Mouse (Mus musculus) ovary, postnatal 14 days (tissue): Measurements from ENCODE around the gene Mief1.

ENCODE experiments used
- DNase-seq: peaks from one replicate; pipeline ENCODE4 v3.0.0; 2022; ENCODE audit warnings: low spot score

The Mief1 gene

GRCm38 (mm10) chr15:80263610-80264575, 30.1 kb downstream of the Mief1 start, which contains the start of gene Rps19bp1:
Gene Rps19bp1 (minus strand): TSS chr15:80264315.
- DNase-seq, result peak; percentile 79

- DNase-seq, result peak; percentile 63
These were observed 32.5 kb downstream of the Mief1 start for GRCm38 (mm10) chr15:80266281-80266680.

GRCm38 (mm10) chr15:80271858-80272396, 38.1 kb downstream of the Mief1 start:
- no peak for DNase-seq

- no peak for DNase-seq
These were observed 43.3 kb downstream of the Mief1 start for GRCm38 (mm10) chr15:80277107-80277506.

- DNase-seq, result peak; percentile 74
These were observed 43.8 kb downstream of the Mief1 start for GRCm38 (mm10) chr15:80277625-80278024.

- DNase-seq, result no peak
These were observed 44.4 kb downstream of the Mief1 start for GRCm38 (mm10) chr15:80278121-80278759.

GRCm38 (mm10) chr15:80279053-80279452, 45.2 kb downstream of the Mief1 start:
- DNase-seq, result no peak

GRCm38 (mm10) chr15:80280646-80281045, 46.8 kb downstream of the Mief1 start:
- no peak for DNase-seq

- DNase-seq, result no peak
These were observed 53.1 kb downstream of the Mief1 start, which contains the start of gene Cacna1i for GRCm38 (mm10) chr15:80286851-80287415. Gene Cacna1i (plus strand): TSS chr15:80287238.

- no peak for DNase-seq
These were observed 54.2 kb downstream of the Mief1 start for GRCm38 (mm10) chr15:80288036-80288435.

GRCm38 (mm10) chr15:80289436-80289835, 55.6 kb downstream of the Mief1 start:
- DNase-seq, result peak; percentile 30

- DNase-seq, result no peak
These were observed 63.3 kb downstream of the Mief1 start for GRCm38 (mm10) chr15:80297146-80297545.
